Mouse (Mus musculus): ENCODE measurements around the gene Rnf208. TPM values are rescaled to one million over a fixed set of nuclear protein-coding genes. Genes with fewer than 3 reads are reported as not detected.
A peak's percentile ranks its signal among the peaks of the same experiment; 100 is the strongest.

The Rnf208 gene
- polyA plus RNA-seq, 1 experiment from 2014 or later = 6.6 TPM

- peak overlapping the region; percentile 82 for H3K9ac ChIP-seq
- peaks cover 25% of the 10 kb centered on the region for H3K4me1 ChIP-seq
- WGBS = 2% methylated on average over 41 of the region's 41 CpGs
- H3K4me2 ChIP-seq = peak overlapping the region; percentile 69
- ATAC-seq (ENCODE audit: extremely low read depth, insufficient number of reproducible peaks, low FRiP score, low TSS enrichment) = peak; percentile 93
- H3K27ac ChIP-seq (replicated peaks) = peak overlapping the region; percentile 98
- H3K36me3 ChIP-seq = peaks cover 24% of the 10 kb centered on the region
- H3K9me3 ChIP-seq = no peaks in the 10 kb centered on the region
- H3K4me3 ChIP-seq = peak overlapping the region; percentile 79
- peaks cover 11% of the 10 kb centered on the region for H3K27me3 ChIP-seq (replicated peaks)
These were observed 17.0 kb upstream of the Rnf208 start for GRCm38 (mm10) chr2:25224766-25225752.

DNA sequence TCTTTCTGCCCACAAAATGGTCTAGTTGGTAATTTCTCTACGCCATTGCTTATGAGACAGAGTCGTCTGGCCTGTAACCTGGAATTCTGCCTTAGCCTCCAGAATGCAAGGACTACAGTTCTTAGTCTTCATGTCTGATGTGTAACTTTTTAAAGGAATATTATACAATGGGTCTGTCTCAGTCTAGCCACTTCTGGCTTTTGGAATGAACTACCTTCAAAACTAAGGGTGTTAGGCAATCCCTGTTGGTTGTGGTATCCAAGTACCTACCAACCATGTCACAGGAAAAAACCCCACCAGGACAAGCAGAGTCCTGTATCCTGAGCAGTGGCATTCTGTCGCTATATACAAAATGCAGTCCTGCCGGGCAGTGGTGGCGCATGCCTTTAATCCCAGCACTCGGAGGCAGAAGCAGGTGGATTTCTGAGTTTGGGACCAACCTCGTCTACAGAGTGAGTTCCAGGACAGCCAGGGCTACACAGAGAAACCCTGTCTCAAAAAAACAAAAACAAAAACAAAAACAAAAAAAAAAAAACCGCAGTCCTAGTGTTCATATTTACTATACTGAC, 16.2 kb upstream of the Rnf208 start:
- H3K4me2 ChIP-seq = peak overlapping the region; percentile 69
- no peaks in the 10 kb centered on the region for H3K9me3 ChIP-seq
- WGBS = 71% methylated on average over 8 of the region's 8 CpGs
- no peak for ATAC-seq (ENCODE audit: extremely low read depth, insufficient number of reproducible peaks, low FRiP score, low TSS enrichment)
- H3K27ac ChIP-seq (replicated peaks) = peak overlapping the region; percentile 98
- peak overlapping the region; percentile 79 for H3K4me3 ChIP-seq
- peaks cover 19% of the 10 kb centered on the region for H3K27me3 ChIP-seq (replicated peaks)
- peak overlapping the region; percentile 82 for H3K9ac ChIP-seq
- peaks cover 25% of the 10 kb centered on the region for H3K4me1 ChIP-seq
- peaks cover 24% of the 10 kb centered on the region for H3K36me3 ChIP-seq

DNA sequence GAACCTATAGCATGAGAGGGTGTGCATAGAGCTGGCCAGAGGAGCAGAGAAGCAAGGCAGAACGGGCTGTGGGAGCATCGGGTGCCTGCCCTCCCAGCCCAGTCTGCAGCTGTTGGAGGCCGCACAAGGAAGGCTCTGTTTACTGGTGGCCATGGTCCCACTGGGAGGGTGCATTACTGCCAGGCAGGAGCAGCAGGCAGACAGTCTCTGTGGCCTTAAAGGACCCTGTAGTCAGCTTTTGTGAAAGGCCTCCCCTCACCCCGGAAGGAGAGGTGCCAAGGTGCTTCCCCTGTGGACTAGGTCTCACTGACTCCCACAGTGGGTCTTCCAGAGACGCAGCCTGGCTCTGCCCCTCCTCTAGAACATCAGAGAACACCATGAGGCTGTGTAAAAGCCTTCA, 15.2 kb upstream of the Rnf208 start:
- no peak overlapping the region for H3K27ac ChIP-seq (replicated peaks)
- peaks cover 29% of the 10 kb centered on the region for H3K27me3 ChIP-seq (replicated peaks)
- no peak overlapping the region for H3K4me3 ChIP-seq
- WGBS = 77% methylated on average over 5 of the region's 5 CpGs
- H3K9me3 ChIP-seq = no peaks in the 10 kb centered on the region
- ATAC-seq (ENCODE audit: extremely low read depth, insufficient number of reproducible peaks, low FRiP score, low TSS enrichment) = no peak
- H3K4me2 ChIP-seq = no peak overlapping the region
- H3K9ac ChIP-seq = no peak overlapping the region
- H3K36me3 ChIP-seq = peaks cover 14% of the 10 kb centered on the region
- peaks cover 25% of the 10 kb centered on the region for H3K4me1 ChIP-seq

DNA sequence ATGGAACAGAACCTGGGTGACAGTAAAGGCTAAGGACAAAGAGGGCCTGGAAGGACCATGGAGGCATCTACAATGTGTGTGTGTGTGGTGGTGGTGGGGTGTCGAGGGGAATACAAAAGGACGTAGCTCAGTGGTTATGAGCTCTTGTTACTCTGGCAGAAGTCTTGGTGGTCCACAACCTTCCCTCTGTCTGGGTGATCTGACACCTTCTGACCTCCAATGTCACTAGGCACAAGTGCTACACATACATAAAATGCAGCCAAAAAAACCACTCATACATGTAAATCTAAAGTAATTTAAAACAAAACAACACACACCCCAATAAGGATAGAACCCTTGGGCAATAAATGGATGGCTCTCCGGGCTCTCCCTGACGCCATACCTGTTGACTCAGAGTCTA, 14.6 kb upstream of the Rnf208 start:
- ATAC-seq (ENCODE audit: extremely low read depth, insufficient number of reproducible peaks, low FRiP score, low TSS enrichment) = no peak
- 84% methylated on average over 4 of the region's 4 CpGs for WGBS
- Histone ChIP-seq H3K27me3 (replicated peaks) (peaks cover 34% of the 10 kb centered on the region), H3K4me1 (peaks cover 25% of the 10 kb centered on the region), H3K27ac (replicated peaks) (no peak overlapping the region), H3K9me3 (no peaks in the 10 kb centered on the region), H3K9ac (no peak overlapping the region), H3K36me3 (peaks cover 9% of the 10 kb centered on the region; the same call in 1 of the 2 replicates), H3K4me2 (no peak overlapping the region), H3K4me3 (no peak overlapping the region)

- ATAC-seq (ENCODE audit: extremely low read depth, insufficient number of reproducible peaks, low FRiP score, low TSS enrichment) = no peak
- Histone ChIP-seq H3K4me1 (peaks cover 20% of the 10 kb centered on the region), H3K4me2 (peak overlapping the region; percentile 65), H3K9me3 (no peaks in the 10 kb centered on the region), H3K27ac (replicated peaks) (peak overlapping the region; percentile 69), H3K9ac (peak overlapping the region; percentile 48; the same call in 1 of the 2 replicates), H3K36me3 (peaks cover 1% of the 10 kb centered on the region; the same call in 1 of the 2 replicates), H3K4me3 (peak overlapping the region; percentile 40), H3K27me3 (replicated peaks) (peaks cover 45% of the 10 kb centered on the region)
- WGBS = under 1% methylated on average over 7 of the region's 7 CpGs
These were observed 13.6 kb upstream of the Rnf208 start for GRCm38 (mm10) chr2:25228431-25228889.

GRCm38 (mm10) chr2:25228995-25229530, 13.0 kb upstream of the Rnf208 start:
- H3K4me2 ChIP-seq = peak overlapping the region; percentile 65
- peak overlapping the region; percentile 24 for H3K9ac ChIP-seq
- WGBS = 66% methylated on average over 6 of the region's 6 CpGs
- peak overlapping the region; percentile 40; the same call in 1 of the 2 replicates for H3K4me3 ChIP-seq
- H3K4me1 ChIP-seq = peaks cover 17% of the 10 kb centered on the region
- ATAC-seq (ENCODE audit: extremely low read depth, insufficient number of reproducible peaks, low FRiP score, low TSS enrichment) = no peak
- H3K27me3 ChIP-seq (replicated peaks) = peaks cover 51% of the 10 kb centered on the region
- no peak overlapping the region for H3K27ac ChIP-seq (replicated peaks)
- H3K36me3 ChIP-seq = no peaks in the 10 kb centered on the region
- no peaks in the 10 kb centered on the region for H3K9me3 ChIP-seq

DNA sequence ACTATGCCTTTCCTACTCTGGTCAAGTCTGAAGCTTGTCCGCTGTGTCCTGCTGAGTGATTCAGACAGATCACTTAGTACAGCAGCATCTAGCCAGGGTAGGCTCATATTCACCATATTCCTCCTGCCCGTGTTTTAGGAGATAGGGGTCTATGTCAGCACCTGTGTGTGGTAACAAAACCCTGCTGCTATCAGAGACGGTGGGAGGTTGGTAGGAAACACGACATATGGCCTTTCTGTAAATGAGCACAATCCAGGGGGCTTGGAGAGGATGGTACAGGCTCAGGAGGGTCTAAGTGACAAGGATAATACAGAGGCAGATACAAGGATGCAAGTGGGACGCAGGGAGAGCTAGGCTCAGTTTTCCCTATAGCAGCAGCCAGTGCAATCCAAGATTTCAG, 12.5 kb upstream of the Rnf208 start:
- no peak for ATAC-seq (ENCODE audit: extremely low read depth, insufficient number of reproducible peaks, low FRiP score, low TSS enrichment)
- Histone ChIP-seq H3K9ac (no peak overlapping the region), H3K27ac (replicated peaks) (no peak overlapping the region), H3K9me3 (no peaks in the 10 kb centered on the region), H3K4me1 (peaks cover 17% of the 10 kb centered on the region), H3K4me2 (no peak overlapping the region), H3K4me3 (no peak overlapping the region), H3K27me3 (replicated peaks) (peaks cover 56% of the 10 kb centered on the region), H3K36me3 (no peaks in the 10 kb centered on the region)
- WGBS = 67% methylated on average over 5 of the region's 5 CpGs

GRCm38 (mm10) chr2:25230581-25230980, 11.5 kb upstream of the Rnf208 start:
- Histone ChIP-seq H3K4me3 (no peak overlapping the region), H3K4me2 (no peak overlapping the region), H3K27me3 (replicated peaks) (peaks cover 66% of the 10 kb centered on the region), H3K9me3 (no peaks in the 10 kb centered on the region), H3K27ac (replicated peaks) (no peak overlapping the region), H3K4me1 (peaks cover 14% of the 10 kb centered on the region), H3K9ac (no peak overlapping the region), H3K36me3 (no peaks in the 10 kb centered on the region)
- 82% methylated on average over 7 of the region's 7 CpGs for WGBS
- ATAC-seq (ENCODE audit: extremely low read depth, insufficient number of reproducible peaks, low FRiP score, low TSS enrichment) = no peak

DNA sequence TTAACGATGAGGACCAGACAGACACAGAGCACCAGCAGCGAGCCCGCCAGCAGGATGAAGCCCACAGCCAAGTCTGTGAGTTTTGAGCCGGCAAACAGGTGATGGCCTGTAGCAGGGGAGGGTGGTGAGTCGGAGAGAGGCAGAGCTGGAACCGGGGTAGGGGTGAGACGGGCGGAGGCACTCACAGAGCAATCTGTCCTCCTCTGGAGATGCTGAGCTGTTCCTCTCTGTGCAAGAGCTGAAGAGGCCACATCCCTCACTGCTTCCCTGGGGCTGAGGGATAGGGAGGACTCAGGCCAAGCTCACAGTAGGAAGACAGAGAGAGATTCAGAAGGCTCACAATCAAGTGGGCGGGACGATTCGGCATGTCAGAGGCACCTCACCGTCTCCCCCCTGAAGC, 11.0 kb upstream of the Rnf208 start:
- Histone ChIP-seq H3K4me1 (peaks cover 10% of the 10 kb centered on the region; the same call in 1 of the 2 replicates), H3K4me2 (no peak overlapping the region), H3K27me3 (replicated peaks) (peaks cover 70% of the 10 kb centered on the region), H3K36me3 (no peaks in the 10 kb centered on the region), H3K9me3 (no peaks in the 10 kb centered on the region), H3K27ac (replicated peaks) (no peak overlapping the region), H3K4me3 (no peak overlapping the region), H3K9ac (no peak overlapping the region)
- WGBS = 46% methylated on average over 12 of the region's 12 CpGs
- no peak for ATAC-seq (ENCODE audit: extremely low read depth, insufficient number of reproducible peaks, low FRiP score, low TSS enrichment)

DNA sequence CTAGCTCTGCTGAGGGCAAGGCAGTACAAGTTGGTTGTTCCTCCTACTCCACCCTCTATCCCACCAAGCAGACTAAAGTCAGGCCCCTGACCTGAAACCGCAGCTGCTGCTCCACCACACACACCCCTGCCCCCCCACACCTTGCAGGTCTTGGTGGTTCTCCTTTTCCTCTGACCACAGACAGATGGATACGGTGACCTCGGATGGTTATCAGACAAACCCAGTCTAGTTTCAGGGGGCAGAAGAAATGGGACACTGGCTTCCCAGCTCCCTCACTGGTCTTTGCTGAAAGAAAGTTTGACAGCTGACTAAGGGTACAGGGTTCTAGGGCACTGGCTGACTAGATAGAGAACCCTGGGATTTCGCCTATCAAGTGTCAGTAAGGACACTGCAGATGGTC, 8.6 kb upstream of the Rnf208 start:
- no peak overlapping the region for H3K9ac ChIP-seq
- H3K4me3 ChIP-seq = no peak overlapping the region
- H3K4me2 ChIP-seq = no peak overlapping the region
- WGBS = 63% methylated on average over 4 of the region's 4 CpGs
- no peaks in the 10 kb centered on the region for H3K9me3 ChIP-seq
- no peaks in the 10 kb centered on the region for H3K36me3 ChIP-seq
- H3K27ac ChIP-seq (replicated peaks) = no peak overlapping the region
- H3K27me3 ChIP-seq (replicated peaks) = peaks cover 81% of the 10 kb centered on the region
- H3K4me1 ChIP-seq = peaks cover 6% of the 10 kb centered on the region; the same call in 1 of the 2 replicates
- no peak for ATAC-seq (ENCODE audit: extremely low read depth, insufficient number of reproducible peaks, low FRiP score, low TSS enrichment)

DNA sequence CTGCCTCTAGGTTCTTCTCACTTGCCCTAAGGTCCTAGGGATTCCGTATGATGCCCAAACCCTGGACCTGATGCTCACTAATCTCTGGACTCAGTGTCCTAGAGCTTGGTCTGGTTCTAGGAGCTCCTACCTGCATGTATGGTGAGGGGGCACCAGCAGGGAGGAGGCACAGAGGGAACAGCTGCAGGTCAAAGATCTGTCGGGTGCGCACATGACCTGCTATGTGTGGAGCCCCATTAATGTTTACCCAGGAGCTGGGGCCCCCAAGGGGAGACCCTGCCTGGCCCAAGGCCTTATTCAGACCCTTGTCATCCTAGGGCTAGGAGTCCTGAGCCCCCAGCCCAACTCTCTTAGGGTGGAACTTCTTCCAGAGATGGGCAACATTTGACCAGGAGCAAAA, 8.0 kb upstream of the Rnf208 start, which contains the start of gene Slc34a3:
Slc34a3 (minus strand) TSS at position 315 of the 400 bp plus-strand sequence.
- H3K4me3 ChIP-seq = no peak within 1 kb of the TSS
- no peak within 1 kb of the TSS for H3K4me2 ChIP-seq
- no peak for ATAC-seq (ENCODE audit: extremely low read depth, insufficient number of reproducible peaks, low FRiP score, low TSS enrichment)
- no peak within 1 kb of the TSS for H3K9ac ChIP-seq
- WGBS = 65% methylated on average over 3 of the region's 3 CpGs
- no peak within 1 kb of the TSS for H3K27ac ChIP-seq (replicated peaks)
- H3K27me3 ChIP-seq (replicated peaks) = peaks cover 85% of the 10 kb centered on the region
- 0 out of 2 replicates have a peak, but pooled peaks cover under 1% of the 10 kb centered on the region for H3K4me1 ChIP-seq
- no peaks in the 10 kb centered on the region for H3K9me3 ChIP-seq
- no peaks in the 10 kb centered on the region for H3K36me3 ChIP-seq

Data from heart, embryonic 13.5 days (tissue).